Mouse (Mus musculus) embryonic facial prominence, embryonic 13.5 days (tissue): ENCODE results near the gene Abca17. TPM values are rescaled to one million over a fixed set of nuclear protein-coding genes. Genes with fewer than 3 reads are reported as not detected.

Experiments
- ATAC-seq: fragments of 200-750 bp; cut with Nextera tagmentation; 2 replicates; pipeline ENCODE4 v1.8.0; 2017; ENCODE audit warnings: low read depth; ENCODE audit not compliant: insufficient number of reproducible peaks, insufficient read depth, low FRiP score, low TSS enrichment
- H3K27ac ChIP-seq: fragments of 300-500 bp; sonication (generic); 2 replicates; pipeline ENCODE4 v1.5.1; 2015; ENCODE audit warnings: moderate library complexity, mild to moderate bottlenecking, inconsistent platforms
- H3K27me3 ChIP-seq: fragments of 300-500 bp; sonication (generic); 2 replicates; pipeline ENCODE4 v1.6.1; 2015; ENCODE audit warnings: mild to moderate bottlenecking, inconsistent platforms
- H3K36me3 ChIP-seq: fragments of 300-500 bp; sonication (generic); 2 replicates; pipeline ENCODE4 v1.6.1; 2015; ENCODE audit warnings: mild to moderate bottlenecking, inconsistent platforms
- H3K4me1 ChIP-seq: fragments of 300-500 bp; sonication (generic); 2 replicates; pipeline ENCODE4 v1.6.1; 2015; ENCODE audit warnings: inconsistent platforms
- H3K4me2 ChIP-seq: fragments of 300-500 bp; sonication (generic); 2 replicates; pipeline ENCODE4 v1.6.1; 2015; ENCODE audit warnings: moderate library complexity, mild to moderate bottlenecking, inconsistent platforms
- H3K4me3 ChIP-seq: fragments of 300-500 bp; sonication (generic); 2 replicates; pipeline ENCODE4 v1.5.1; 2015; ENCODE audit warnings: mild to moderate bottlenecking, inconsistent platforms
- H3K9ac ChIP-seq: fragments of 300-500 bp; sonication (generic); 2 replicates; pipeline ENCODE4 v1.6.1; 2015; ENCODE audit warnings: mild to moderate bottlenecking, inconsistent platforms
- H3K9me3 ChIP-seq: fragments of 300-500 bp; sonication (generic); 2 replicates; pipeline ENCODE4 v1.6.1; 2016; ENCODE audit warnings: inconsistent platforms
- WGBS: fragments of 180-500 bp; shearing (Covaris S2); methylation state at CpG from one replicate; pipeline ENCODE4 v1.1.7; 2015; ENCODE audit warnings: mixed read lengths; 5-methylcytosine and 5-hydroxymethylcytosine counted together
- polyA plus RNA-seq: library from polyadenylated mRNA; unstranded; fragments of >200 nt; fragmentation: Nextera tagmentation; extraction: Ambion mirVana; gene quantifications from 2 replicates; pipeline ENCODE4 v1.2.1, GENCODE M21; 2015

Gene Abca17
- polyA plus RNA-seq, 1 experiment from 2014 or later, result not detected

DNA sequence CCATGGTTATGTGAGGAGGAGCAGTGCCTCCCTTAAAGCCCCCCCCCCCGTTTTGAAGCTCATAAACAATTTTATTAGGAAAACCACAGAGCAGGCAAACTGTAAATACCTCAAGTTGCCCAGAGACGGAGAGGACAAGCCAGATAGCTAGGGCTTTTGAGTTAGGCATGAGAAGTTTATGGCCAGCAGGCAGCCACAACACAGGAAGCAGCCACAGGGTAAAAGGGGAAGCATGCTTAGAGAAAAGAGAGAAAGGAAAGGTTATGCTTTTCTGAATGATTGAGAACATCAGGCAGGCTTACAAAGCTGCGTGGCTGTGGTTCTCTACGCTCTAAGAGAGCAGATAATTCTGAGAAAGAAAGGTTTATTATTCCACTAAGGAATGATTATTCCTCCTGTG is 90.4 kb downstream of the Abca17 start:
- no peak for ATAC-seq
- Histone ChIP-seq H3K9ac (no peak overlapping the region), H3K9me3 (no peaks in the 10 kb centered on the region), H3K36me3 (no peaks in the 10 kb centered on the region), H3K27me3 (no peaks in the 10 kb centered on the region), H3K4me1 (no peaks in the 10 kb centered on the region), H3K4me2 (no peak overlapping the region), H3K27ac (no peak overlapping the region), H3K4me3 (no peak overlapping the region)
- WGBS, result 67% methylated on average over 4 of the region's 4 CpGs

DNA sequence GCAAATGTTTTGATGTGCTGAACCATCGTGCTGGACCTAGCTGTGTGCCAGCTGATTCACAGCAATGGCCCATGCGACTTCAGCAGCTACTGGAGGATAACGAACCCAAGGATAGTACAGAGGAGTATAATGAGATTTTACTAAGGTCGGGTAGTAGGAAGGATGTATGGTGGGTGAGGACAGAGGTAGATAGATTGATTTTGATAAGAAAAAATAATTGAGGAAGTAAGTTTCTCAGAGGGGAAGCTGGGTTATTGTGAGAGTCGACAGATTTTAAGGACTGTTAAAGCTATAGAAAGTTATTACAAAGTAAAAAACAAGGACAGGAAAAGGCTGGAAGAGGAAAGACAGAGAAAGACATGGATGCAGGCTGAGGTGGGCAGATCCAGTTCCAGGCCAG is 91.2 kb downstream of the Abca17 start:
- no peak overlapping the region for H3K27ac ChIP-seq
- no peak for ATAC-seq
- no peaks in the 10 kb centered on the region for H3K36me3 ChIP-seq
- 79% methylated on average over 5 of the region's 5 CpGs for WGBS
- no peaks in the 10 kb centered on the region for H3K9me3 ChIP-seq
- H3K27me3 ChIP-seq, result no peaks in the 10 kb centered on the region
- H3K4me3 ChIP-seq, result no peak overlapping the region
- no peak overlapping the region for H3K4me2 ChIP-seq
- H3K9ac ChIP-seq, result no peak overlapping the region
- H3K4me1 ChIP-seq, result no peaks in the 10 kb centered on the region

DNA sequence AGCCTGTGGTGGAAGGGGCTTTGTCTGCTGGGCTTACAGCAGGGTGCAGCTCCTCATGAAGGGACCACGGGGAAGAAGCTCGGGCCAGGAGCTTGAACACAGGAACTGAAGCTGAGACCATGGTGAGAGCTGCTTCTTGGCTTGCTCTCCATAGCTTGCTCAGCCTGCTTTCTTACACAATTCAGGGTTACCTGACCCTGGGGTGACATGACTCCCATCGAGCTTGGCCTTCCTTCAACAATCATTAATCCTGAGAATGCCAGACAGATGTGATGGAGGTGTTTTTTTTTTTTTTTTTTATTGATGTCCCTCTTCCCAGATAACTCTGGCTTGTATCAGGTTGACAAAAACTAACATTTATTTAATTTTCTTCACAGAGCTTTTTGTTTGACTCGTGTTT is 91.9 kb downstream of the Abca17 start:
- WGBS, result 81% methylated on average over 4 of the region's 4 CpGs
- H3K4me2 ChIP-seq, result no peak overlapping the region
- H3K4me3 ChIP-seq, result no peak overlapping the region
- no peak overlapping the region for H3K9ac ChIP-seq
- no peak overlapping the region for H3K27ac ChIP-seq
- no peaks in the 10 kb centered on the region for H3K9me3 ChIP-seq
- no peak for ATAC-seq
- no peaks in the 10 kb centered on the region for H3K4me1 ChIP-seq
- H3K27me3 ChIP-seq, result no peaks in the 10 kb centered on the region
- H3K36me3 ChIP-seq, result no peaks in the 10 kb centered on the region

DNA sequence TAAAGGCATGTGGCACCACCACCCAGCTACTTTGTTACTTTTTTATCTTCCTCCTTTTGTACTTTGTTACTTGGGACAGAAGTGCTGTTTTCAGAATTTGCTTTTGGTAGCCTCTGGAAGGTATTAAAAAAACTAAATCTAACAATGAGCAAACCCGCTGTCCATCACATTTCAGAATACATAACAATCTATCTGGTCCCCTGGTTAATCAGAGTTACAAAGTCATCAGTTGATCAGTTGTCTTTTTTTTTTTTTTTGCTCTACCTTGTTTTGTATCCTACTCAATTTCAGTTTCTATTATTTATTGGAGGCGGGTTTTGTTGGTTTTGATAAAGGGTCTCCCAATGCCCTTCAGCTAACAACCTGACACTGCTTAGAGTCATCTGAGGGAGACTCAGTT is 98.5 kb downstream of the Abca17 start:
- peak overlapping the region; percentile 85; the same call in 1 of the 2 replicates for H3K27ac ChIP-seq
- no peaks in the 10 kb centered on the region for H3K9me3 ChIP-seq
- no peaks in the 10 kb centered on the region for H3K27me3 ChIP-seq
- ATAC-seq, result no peak
- no peak overlapping the region for H3K4me3 ChIP-seq
- H3K4me2 ChIP-seq, result no peak overlapping the region
- peaks cover 16% of the 10 kb centered on the region for H3K36me3 ChIP-seq
- peaks cover 14% of the 10 kb centered on the region for H3K4me1 ChIP-seq
- 96% methylated on average over 2 of the region's 2 CpGs for WGBS
- no peak overlapping the region for H3K9ac ChIP-seq

DNA sequence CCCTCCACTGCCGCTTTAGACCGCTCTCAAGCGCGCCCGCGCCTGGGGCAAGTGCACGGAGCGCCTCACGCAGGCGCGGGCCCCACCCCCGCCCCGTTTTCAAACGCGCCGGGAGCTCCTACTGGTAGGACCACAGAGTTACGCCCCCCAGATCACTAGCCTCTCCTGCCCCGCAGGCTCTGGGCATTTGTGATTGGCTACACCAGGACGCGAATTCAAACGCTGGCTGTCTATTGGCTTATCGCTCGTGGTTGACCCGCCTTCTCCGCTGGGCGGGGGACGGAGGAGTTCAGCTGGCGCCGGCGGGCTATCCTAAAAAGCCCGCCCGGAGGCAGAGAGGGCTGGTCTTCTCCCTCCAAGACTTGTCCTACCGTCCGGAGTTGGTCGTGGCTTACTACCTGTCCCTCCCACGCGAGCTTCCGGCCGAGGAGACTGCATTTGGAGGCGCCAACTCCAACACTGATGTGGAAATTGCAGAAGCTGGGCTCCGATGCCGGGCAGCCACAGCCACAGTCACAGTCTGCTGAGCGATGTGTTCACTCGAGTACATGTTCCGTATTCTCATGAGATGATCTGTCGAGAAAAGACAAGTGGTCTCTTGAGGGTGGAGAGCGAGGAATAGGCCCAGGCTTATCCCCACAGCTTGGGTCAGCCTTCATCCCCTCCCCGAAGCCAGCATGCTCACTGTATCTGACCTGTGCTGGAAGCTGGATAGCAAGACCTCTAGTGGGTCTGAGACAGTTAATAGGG is 99.4 kb downstream of the Abca17 start, which contains the start of gene Ccnf:
Gene Ccnf, minus strand, starts transcription at position 165 of the 750 bp plus-strand sequence.
- WGBS, result under 1% methylated on average over 48 of the region's 48 CpGs
- ATAC-seq, result peak; percentile 100

DNA sequence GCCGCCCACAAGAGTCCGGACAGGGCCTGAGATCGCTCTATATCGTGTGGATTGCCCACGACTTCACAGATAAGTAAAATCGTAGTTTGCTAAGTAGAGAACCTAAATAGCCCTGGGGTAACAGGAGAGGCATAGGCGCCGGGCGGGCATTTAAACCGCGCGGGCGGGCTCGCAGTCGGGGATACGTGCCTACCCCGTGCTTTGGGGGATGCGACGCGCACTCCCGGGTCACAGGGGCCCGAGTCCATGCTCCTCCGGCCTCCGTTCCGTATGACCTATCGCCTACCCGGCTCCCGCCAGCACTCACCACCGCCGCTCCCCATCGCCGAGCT is 99.9 kb downstream of the Abca17 start:
- peak overlapping the region; percentile 89 for H3K9ac ChIP-seq
- peaks cover 14% of the 10 kb centered on the region for H3K4me1 ChIP-seq
- peak overlapping the region; percentile 79 for H3K4me2 ChIP-seq
- peak overlapping the region; percentile 74 for H3K4me3 ChIP-seq
- WGBS, result under 1% methylated on average over 32 of the region's 32 CpGs
- H3K9me3 ChIP-seq, result no peaks in the 10 kb centered on the region
- H3K27ac ChIP-seq, result peak overlapping the region; percentile 75
- no peak for ATAC-seq
- H3K27me3 ChIP-seq, result no peaks in the 10 kb centered on the region
- H3K36me3 ChIP-seq, result peaks cover 25% of the 10 kb centered on the region

More for the DNA sequence above, 99.4 kb downstream of the Abca17 start, which contains the start of gene Ccnf:
- Histone ChIP-seq H3K9ac (peak within 1 kb of the TSS; percentile 89), H3K9me3 (no peaks in the 10 kb centered on the region), H3K27ac (peak within 1 kb of the TSS; percentile 85), H3K27me3 (no peaks in the 10 kb centered on the region), H3K4me3 (peak within 1 kb of the TSS; percentile 74), H3K4me2 (peak within 1 kb of the TSS; percentile 79), H3K36me3 (peaks cover 21% of the 10 kb centered on the region), H3K4me1 (peaks cover 14% of the 10 kb centered on the region)

DNA sequence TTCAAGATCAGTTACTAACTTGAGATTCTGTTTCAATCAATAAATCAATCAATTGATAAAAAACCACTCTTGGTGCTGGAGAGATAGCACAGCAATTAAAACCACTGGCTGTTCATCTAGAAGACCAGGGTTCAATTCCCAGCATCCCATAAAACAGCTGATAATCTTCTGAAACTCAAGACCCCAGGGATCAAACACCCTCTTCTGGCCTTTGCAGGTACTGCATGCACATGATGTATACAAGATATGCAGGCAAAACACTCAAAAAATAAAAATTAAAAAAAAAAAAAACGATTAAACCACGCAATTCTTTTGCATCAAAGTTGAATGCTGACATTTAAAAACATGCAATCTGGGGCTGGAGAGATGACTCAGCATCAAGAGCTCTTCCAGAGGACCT is 102.2 kb downstream of the Abca17 start:
- no peak for ATAC-seq
- H3K27ac ChIP-seq, result no peak overlapping the region
- H3K4me2 ChIP-seq, result no peak overlapping the region
- no peaks in the 10 kb centered on the region for H3K9me3 ChIP-seq
- no peak overlapping the region for H3K9ac ChIP-seq
- 96% methylated on average over 2 of the region's 2 CpGs for WGBS
- no peaks in the 10 kb centered on the region for H3K27me3 ChIP-seq
- no peak overlapping the region for H3K4me3 ChIP-seq
- peaks cover 14% of the 10 kb centered on the region for H3K4me1 ChIP-seq
- H3K36me3 ChIP-seq, result peaks cover 43% of the 10 kb centered on the region

DNA sequence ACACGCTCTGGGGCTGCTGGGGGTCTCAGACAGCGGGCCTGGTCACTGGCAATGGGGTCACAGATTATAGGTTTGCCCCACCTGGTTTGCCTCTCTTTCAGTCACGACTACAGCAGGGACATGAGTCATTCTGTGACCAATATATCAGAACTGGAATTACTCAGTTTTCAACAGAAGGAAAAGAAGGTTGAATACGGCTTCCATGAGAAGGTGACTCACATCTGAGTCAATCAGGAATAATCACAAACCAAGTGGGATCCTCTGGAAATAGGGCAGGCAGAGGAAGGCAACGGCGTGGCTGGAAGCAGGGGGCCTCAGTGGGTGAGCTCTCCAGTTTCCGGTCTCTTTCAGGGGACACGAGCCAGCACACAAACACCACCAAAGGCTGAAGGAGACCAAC is 106.8 kb downstream of the Abca17 start:
- peaks cover 88% of the 10 kb centered on the region for H3K36me3 ChIP-seq
- no peak overlapping the region for H3K9ac ChIP-seq
- 98% methylated on average over 8 of the region's 8 CpGs for WGBS
- H3K27ac ChIP-seq, result no peak overlapping the region
- no peaks in the 10 kb centered on the region for H3K27me3 ChIP-seq
- H3K4me1 ChIP-seq, result no peaks in the 10 kb centered on the region
- no peak for ATAC-seq
- H3K4me2 ChIP-seq, result no peak overlapping the region
- no peak overlapping the region for H3K4me3 ChIP-seq
- no peaks in the 10 kb centered on the region for H3K9me3 ChIP-seq

DNA sequence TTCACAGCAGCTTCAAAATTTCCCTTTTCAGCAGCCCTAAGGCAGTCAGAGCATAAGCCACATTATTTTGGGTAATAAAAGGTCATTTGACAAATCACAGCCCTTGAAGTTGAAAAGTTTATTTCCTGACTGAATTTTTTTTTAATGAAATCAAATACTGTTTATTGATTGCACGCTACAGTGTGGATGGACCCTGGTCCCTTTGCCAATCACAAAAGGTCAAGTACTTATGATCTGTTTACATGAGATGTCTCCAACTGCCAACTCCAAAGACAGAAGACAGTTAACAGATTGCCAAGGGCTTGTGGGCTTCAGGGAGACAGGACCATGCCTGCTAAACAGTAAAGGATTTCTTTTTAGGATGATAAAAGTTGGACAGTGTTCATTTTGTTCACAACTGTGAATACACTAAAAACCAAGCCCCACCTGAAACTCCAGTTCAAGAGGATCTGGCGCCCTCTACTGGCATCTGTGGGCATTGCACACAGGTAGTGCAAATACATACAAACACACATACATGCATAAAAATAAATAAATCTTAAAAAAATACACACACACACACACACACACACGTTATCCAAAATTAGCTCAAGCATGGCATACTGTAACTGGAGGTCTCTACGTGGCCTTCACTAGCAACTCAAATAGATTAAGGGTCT is 107.4 kb downstream of the Abca17 start:
- ATAC-seq, result no peak
- Histone ChIP-seq H3K27me3 (no peaks in the 10 kb centered on the region), H3K36me3 (peaks cover 88% of the 10 kb centered on the region), H3K9me3 (no peaks in the 10 kb centered on the region), H3K4me2 (no peak overlapping the region), H3K4me1 (no peaks in the 10 kb centered on the region), H3K27ac (no peak overlapping the region), H3K9ac (no peak overlapping the region), H3K4me3 (no peak overlapping the region)
- WGBS, result 84% methylated on average over 4 of the region's 4 CpGs

DNA sequence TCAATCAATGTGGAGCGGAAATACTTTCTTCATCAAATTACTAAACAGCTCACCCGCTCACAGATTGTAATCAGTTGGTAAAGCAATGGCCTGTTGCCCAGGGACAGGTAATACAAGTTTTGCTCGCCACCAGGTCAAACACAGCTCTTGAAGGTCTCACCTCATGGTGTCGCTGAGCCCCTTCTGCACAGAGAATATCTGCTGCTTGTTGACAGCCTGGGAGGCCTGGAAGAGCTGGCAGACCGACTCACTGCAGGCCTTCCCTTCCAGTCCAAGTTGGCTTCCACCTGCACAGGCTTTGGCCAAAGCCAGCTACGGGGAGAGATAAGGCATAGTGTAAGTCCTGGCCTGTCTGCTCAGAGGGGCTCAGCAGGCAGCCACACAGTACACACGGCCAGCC is 113.9 kb downstream of the Abca17 start:
- Histone ChIP-seq H3K4me3 (no peak overlapping the region), H3K27me3 (no peaks in the 10 kb centered on the region), H3K4me1 (no peaks in the 10 kb centered on the region), H3K36me3 (peaks cover 99% of the 10 kb centered on the region), H3K27ac (no peak overlapping the region), H3K4me2 (no peak overlapping the region), H3K9ac (no peak overlapping the region), H3K9me3 (no peaks in the 10 kb centered on the region)
- no peak for ATAC-seq
- WGBS, result 92% methylated on average over 7 of the region's 7 CpGs

DNA sequence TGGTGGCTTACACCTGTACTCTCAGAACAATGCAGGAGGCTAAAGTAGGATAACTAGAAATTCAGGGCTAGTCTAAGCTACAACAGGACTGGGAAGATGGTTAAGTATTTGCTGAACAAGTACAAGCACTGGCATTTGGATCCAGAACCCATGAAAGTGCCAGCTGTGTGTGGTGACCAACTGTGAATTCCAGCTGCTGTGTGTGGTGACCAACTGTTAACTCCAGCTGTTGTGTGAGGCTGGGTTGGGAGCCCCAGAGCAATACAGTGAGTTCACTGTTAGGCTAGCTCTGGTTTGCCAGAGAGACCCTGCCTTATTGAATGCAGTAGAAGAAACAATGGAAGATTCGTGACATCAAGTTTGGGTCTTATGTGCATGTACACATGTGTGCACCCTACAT is 114.4 kb downstream of the Abca17 start:
- no peaks in the 10 kb centered on the region for H3K9me3 ChIP-seq
- H3K9ac ChIP-seq, result no peak overlapping the region
- no peaks in the 10 kb centered on the region for H3K4me1 ChIP-seq
- H3K4me2 ChIP-seq, result no peak overlapping the region
- 92% methylated on average over 1 of the region's 1 CpGs for WGBS
- H3K27me3 ChIP-seq, result no peaks in the 10 kb centered on the region
- no peak overlapping the region for H3K4me3 ChIP-seq
- no peak for ATAC-seq
- peaks cover 98% of the 10 kb centered on the region for H3K36me3 ChIP-seq
- H3K27ac ChIP-seq, result no peak overlapping the region

DNA sequence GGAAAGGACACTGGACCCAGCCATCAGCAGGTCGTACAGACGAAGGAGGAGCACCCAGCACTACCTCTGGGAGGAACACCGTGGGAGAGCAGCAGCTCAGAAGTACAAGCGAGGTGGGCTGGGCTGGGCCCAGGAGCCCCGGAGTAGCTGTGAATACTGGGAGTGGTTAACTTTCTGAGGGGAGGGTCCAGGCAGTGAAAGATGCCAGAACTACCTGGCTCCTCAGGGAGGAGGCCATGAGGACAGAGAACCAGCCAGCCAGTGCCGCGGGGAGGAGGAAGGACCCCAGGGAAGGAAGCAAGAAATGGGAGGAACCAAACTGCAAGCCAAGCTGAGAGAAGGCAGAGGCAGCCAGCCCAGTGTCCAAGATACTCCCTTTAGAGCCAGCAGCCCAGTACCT is 122.9 kb downstream of the Abca17 start:
- no peak for ATAC-seq
- Histone ChIP-seq H3K27ac (no peak overlapping the region), H3K4me2 (no peak overlapping the region), H3K9me3 (no peaks in the 10 kb centered on the region), H3K4me3 (no peak overlapping the region), H3K36me3 (peaks cover 96% of the 10 kb centered on the region), H3K4me1 (no peaks in the 10 kb centered on the region), H3K27me3 (no peaks in the 10 kb centered on the region), H3K9ac (no peak overlapping the region)
- 87% methylated on average over 7 of the region's 7 CpGs for WGBS
